Mouse (Mus musculus) 3134 (cell line): ENCODE results near the gene H2-DMb2.

Experiments
- DNase-seq: peaks from one replicate; pipeline ENCODE4 v3.0.0-alpha.2; 2011; ENCODE audit warnings: low spot score; ENCODE audit not compliant: insufficient read length; ENCODE audit errors: extremely low read depth

H2-DMb2 gene

DNA sequence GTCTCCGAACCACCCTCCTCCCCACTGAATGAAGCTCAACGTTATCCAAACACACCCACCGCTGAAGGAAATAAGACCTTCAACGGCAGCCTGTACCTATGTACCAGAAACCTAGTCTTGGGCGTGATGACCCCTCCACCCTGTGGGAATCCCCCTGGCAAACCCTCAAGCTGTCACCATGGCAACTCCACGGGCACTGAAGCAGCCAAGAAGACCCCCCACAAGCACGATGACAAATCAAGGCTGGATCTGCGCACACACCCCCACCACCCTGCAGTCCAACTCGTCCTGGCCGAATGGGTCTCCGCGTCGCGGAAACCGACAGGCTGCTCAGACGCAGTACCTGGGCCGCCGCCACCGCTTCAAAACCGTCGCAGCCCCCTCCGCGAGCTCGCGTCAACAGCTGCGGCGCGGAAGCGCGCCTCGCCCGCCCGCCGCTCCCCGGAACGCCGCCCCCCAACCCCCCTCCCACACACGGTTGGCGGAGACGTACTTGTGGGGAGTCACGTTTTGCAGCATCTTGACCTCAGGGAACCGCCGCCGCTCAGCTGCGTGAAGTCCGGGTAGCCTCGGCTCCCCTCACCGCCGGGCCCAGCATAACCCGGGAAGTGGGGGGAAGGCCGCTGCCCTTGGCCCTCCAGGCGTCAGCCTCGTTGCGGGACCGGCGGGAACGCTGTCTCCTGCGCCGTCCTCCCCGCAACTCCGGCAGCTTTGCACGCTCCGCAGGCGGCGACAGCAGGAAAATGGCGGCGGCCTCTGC, 24.8 kb upstream of the H2-DMb2 start:
- DNase-seq, result peak; percentile 67

DNA sequence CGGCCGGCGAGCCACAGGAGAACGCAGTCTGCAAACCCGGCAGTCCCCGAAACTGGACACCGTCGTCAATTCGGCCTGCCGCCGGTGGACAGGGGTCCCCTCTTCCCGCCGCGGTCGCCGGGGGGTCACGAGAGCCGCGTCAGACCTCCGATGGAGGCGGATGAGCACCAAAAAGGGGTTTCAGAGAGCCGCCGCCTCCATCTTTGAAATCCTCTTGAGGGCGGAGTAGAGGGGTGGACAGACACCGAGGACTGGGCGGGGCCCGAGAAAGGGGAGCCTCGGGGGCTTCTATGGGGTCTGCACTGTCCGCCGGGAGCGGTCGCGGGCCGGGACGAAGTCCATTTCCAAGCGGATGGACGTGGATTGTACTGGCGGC, 24.2 kb upstream of the H2-DMb2 start:
- DNase-seq, result no peak

DNA sequence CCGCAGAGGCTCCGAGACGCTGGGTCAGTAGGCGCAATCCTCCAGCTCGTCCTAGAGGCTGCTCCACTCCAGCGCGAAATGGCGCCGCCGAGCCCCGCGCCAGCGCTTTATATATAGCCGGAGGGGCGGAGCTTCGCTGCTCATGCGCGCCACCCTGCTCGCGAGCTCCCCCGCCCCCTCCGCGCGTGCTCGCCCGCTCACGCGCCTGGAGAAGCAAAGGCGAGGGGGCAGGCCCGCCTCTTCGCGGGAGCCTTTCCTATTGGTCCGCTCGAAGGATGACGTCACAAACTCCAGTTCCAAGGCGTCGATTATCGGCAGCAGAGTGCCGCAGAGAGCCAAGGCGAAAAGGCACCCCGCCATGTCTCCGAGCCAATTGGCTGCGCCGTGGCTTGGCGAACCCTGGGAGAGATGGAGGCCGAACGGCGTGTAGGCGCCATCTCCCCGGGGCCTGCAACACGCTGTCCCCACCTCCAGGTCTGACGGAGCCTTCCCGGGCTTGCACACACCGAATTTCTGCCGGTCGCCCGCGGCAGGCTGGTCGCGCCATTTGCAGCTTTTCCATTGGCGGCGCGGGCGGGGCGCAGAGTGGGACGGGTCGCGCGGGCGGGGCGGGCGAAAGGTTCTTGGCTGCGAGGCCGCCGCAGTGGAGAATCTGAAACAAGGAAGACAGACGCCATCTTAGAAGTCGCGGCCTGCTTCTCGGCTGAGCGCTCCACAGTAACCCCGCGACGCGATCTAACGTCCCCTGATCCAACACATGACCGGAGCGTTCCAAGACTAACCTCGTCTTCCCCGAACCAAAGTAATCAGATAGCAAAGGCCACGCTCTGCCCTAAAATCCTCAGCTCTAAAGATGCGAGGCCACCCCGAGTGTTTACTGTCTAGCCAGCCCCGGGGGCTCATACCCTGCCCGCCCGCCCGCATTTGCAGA, 23.6 kb upstream of the H2-DMb2 start, which contains the start of gene H2-DMa:
TSS of gene H2-DMa (plus strand) at position 293 of the 931 bp plus-strand sequence.
- peak; percentile 98 for DNase-seq

DNA sequence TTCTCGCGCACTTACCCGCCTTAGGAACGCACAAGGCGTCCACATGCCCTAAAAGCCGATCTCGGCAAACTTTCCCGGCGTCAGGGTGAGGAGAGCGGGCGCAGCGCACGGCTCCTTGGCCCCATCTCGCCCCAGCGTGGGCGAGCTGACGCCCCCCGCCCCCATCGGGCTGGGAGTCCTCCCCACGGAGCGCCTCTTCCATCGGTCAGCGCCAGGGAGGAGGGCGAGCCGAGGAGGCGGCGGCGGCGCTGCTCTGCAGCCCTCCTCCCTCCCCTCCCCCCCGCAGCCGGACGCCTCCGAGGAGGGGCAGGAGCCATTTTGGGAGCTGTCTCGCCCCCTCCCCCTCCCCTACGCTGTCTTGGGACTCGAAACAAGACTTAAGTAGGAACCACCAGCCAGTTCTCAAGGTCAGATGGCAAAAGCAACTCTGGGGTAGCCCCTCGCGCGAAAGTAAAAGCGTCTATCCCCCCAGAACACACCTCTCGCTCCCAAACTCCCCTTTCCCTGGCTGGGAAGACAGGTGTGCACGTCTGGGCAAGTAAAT, 22.9 kb upstream of the H2-DMb2 start:
- DNase-seq, result peak; percentile 86

DNA sequence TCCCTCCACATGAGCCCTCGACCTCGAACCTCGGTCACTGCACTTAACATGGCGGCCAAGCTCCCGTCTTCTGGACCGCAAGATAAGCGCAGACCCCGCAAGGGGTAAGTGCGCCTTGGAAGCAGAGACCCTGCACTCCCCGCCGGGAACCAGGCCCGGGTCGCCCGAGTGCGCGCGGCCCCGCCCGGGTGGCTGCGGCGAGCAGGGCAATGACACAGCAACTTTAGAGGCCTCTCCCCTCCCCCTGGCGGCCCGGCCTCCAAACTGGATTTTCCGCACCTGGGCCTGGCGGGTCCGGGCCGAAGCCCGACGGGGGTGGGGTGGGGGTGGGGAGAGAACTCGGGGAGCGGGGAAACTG, 22.3 kb upstream of the H2-DMb2 start:
- no peak for DNase-seq

DNA sequence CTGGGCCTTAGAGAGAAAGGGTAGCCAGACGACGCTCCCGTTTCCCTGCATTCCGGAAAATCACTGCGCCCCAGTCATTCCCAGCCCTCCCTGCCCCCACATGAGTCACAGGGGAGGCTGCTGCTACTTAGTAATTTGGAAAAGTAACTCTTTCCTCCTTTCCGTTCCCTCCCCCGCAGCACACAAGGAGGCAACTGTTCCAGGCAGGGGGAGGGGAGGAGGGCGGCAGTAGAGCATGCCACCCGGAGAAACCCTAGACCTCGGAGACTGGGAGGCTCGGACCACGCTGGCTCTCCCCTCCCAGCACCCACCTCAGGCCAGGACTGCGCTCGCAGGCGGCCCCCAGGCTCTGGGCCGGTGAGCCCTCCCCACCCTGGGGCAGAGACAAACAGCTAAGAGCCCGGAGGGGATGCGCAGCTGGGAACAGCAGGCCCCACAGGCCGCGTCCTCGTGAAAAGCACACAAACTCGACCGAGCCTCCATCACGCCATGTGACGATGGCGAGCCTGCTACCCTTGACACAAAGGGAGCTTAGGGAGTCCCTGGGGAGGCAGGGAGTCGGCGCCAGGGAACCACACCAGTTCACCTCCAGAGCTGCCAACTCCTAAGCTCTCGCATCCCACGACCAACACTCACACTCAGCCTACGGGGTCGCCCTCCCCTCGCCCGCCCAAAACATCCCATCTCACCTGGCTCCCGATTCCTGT, 21.8 kb upstream of the H2-DMb2 start:
- peak; percentile 95 for DNase-seq

DNA sequence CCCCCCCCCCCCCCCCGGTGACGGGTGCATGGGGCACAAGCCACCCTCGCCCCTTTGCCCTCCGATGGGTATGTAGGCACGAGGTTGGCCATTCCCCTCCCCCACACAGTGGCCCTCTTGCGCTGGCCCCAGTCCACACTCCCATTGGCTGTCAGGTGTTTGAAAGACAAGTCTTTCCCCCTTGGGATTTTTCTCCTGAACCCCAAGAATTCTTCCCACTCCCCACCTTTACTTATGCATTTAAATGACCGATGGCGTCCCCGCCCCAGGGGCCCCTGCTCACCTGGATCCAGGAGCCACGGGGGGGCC, 21.3 kb upstream of the H2-DMb2 start:
- no peak for DNase-seq

DNA sequence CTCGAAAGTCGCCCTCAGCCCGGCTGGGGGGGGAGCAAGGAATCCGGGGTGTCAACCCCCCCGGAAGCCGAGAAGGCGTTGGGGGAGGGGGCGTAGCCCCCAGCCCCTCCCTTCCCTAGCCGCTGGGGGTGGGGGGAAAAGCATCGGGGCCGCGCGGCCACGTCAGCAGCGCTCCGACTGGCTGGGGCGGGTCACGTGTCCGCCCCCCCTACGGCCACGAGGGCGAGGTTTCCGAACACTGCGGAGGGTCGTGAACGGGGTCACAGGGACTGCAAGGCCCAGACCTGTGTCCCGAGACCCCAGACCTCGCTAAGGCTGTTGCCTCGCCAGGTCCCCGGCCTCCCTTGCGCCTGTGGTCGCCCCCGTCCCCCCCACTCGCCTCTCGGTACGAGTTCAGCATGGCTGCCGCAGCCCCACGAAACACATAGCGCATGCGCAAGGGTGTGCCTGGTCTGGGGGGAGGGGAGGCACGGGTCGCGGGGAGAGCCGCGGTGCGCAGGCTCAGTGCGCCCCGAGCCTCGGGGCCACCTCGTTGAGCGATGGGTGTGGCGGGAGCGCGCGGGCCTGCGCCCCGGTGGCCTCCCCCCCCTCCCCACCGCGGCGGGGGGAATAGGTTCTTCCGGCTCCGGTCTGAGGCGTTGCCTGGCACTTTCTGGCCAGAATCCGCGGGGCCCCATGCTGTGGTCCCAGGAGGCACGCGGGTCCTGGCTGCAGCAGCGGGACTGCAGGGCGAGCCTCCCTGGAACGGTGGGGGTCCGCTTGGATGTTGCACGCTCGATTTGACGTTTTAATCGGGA, 20.7 kb upstream of the H2-DMb2 start, which contains the start of gene Brd2:
TSS of gene Brd2 (minus strand) at position 447 of the 797 bp plus-strand sequence.
- peak; percentile 99 for DNase-seq

DNA sequence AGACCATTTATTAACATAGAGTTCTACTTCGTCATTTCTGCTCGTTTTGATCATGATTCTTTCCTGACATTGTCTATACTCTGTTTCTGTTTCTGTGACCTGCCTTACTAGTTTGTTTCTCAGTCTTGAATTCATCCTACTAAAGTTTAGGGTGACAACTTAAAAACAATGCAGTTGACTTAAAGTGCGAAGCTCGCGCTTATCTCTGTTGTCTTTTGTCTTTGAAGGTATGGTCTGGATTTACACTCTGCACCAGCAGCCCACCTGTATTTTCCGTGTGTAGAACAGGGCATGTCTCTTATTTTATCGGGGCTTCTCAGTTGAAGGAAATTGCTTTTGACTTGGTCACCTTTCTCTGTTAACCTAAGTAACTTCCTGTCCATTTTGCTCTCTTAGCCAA, 20.0 kb upstream of the H2-DMb2 start:
- DNase-seq, result no peak

DNA sequence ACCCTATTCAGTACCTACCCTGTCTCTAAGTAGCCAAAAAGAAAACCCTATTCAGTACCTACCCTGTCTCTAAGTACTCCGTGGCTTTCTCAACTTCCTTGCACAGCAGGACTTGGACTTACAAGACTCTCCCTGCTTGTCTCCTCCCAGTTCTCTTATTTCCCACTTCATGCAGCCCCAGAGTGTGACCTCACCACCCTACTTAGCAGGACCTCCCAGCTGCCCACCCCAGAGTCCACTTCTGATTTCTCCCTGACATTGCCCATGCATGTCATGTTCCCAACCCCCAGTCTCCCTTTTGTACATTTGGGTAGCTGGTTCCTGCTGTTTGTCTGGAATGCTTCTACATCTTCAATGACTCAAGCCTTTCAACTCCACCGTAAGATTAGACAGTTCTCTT, 19.6 kb upstream of the H2-DMb2 start:
- DNase-seq, result peak; percentile 60

DNA sequence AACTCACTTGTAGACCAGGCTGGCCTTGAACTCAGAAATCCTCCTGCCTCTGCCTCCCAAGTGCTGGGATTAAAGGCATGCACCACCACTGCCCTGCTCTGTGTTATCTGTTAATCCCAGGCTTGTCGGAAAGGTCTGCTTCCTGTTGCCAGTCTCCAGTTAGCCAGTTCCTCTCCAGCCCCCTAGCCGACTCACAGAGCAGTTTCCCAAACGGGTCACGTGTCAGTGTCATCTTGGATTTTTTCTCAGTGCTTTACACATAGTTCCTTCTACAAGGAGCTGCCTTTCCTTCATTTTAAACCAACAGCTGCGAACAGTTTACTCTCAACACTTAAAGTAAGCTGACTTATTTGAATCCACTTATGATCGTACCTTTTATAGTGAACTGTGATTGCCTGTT, 18.5 kb upstream of the H2-DMb2 start:
- DNase-seq, result no peak

DNA sequence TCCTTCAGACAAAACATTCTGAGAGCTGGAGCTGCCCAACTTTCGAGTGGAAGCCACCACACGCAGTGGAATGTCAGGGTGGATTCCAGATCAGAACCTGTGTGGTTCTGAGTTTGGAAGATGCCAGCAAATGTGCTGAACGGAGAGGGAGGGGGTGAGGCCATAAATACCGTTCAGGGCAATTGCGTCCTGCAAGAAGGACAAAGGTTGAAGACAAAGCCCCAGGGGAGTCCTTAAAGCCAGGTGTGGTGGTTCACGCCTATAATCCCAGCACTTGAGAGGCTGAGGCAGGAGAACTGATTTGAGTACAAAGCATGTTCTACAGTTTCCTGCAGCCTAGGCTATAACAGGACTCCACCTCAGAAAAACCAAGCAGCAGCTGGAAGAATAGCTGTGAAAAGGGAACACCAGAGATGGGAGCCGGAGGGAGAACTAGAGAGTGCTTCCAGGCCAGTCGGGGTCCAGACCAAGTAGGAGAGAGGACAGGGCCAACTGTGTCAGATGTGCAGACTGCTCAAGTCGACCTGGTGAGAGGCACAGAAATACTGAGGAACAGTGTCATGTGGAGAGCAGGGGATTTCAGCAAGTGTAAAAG, 16.2 kb upstream of the H2-DMb2 start:
- DNase-seq, result no peak

DNA sequence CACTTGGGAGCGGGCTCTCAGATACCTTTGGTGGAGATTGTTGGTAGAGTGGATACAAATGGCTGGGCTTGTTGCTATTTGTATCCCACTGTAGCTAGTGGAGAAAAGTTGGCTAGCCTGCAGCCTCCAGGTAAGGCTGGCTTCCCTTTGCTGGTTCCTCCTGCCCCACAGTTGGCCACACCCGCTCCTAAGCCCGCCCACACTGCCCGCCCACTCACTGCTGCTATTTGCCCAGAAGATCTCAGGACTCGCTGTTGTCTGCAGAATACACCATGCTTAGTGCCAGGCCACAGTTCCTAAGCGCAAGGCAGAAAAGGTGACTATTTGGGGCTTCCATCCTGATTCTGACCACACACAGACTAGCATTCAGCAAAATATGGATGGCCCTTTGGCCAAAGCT, 15.6 kb upstream of the H2-DMb2 start:
- DNase-seq, result no peak

DNA sequence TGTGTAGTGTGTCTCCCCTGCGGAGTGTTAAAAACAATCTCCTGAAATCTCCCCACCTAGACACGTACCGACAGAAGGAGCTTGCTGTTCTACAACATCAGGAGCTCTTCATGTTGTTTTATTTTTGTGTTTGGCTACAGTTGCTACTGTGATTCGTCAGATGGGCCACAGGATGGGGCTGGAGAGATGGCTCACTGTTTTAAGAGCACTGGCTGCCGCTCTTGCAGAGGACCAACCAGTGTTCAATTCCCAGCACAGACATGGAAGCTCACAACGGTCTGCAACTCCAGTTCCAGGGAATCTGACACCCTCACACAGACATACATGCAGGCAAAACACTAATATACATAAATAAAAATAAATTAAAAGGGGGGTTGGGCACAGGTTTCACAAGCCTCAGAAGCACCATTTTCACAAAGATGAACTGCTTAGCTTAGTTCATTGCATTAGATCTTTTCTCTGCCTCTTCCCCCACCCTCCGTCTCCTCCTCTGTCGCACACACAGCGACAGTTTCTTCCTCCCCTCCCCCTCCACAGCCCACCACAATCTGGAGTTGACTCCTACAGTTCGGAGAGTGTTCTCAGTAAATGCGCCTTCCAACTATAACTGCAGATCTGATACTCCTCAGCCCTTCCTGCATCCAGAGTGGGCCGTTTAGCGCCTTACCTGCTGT, 14.7 kb upstream of the H2-DMb2 start:
- DNase-seq, result no peak

DNA sequence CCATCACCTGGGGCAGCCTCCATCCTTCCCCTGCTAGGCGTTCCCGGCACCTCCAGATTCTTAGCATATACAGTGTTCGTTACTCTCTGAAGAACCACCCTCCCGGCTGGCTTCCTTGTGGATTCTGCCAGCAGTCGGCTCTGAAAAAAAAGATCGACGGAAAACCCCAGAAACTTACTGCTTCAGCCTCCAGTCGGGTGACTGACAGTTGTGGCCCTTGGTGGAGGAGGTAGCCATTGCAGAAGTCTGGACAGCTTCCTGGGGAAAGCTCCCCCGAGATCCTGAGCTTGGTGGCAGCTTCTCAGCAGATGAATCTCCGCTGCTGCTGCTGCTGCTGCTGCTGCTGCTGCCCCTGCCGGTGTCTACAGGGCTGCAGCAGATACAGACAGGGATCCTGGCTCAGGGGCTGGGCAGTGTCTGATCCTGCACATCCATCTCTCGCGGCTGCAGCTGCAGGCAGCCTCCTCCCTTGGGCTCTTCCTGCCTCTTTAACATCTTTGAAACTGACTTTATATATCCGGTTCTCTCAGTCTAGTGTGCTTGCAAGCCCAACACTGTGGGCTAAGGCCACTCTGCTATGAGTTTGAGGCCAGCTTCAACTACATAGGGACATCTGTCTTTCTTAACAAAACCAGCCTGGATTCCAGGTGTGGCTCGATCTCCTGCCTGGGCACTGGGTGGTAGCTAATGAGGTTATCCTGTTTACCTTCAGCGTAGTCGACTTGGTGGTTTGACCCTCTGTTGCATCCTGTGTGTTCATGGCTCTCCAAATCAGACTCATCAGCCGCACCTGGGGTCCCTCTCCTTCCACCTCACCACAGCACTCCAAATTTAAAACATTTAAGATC, 13.9 kb upstream of the H2-DMb2 start:
- no peak for DNase-seq

DNA sequence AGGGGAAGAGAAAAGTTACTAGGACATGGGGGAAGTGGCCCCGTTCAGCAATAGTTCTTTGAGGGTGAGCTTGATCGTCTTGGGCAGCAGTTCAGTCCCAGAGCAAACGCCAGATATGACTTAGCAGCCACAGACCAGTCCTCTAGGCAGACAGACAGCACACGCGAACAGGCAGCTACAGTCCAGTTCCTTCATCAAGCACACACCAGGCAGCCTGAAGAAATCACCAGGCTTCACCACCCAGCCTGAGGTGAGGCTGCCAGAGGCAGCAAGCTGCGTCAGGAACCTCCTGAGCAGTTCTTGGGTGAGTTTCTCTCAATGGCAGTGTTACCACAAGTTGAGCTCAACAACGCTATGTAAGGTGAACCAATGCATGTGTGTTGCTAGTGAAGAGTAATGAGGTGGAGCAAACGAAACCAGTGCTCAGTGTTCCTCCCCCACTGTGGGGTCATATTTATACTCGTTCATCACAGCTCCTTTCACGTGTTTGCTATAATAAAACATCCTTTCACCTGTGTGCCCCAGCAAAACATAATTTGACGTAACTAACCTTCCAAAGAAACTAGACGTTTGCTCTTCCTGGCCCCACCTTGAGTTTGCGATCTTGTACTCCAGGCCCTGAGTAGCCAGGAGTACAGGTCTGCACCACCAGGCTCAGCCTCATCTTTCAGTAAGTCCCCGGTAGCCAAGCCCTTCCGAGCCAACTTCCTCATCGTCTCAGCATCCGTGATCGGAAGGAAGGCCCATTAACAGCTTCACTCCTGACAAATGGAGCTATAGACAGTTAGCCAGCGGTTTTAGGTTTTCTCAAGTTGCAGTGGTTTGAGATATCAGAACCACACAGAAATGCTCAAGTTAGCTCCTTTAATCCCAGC, 12.8 kb upstream of the H2-DMb2 start:
- no peak for DNase-seq

DNA sequence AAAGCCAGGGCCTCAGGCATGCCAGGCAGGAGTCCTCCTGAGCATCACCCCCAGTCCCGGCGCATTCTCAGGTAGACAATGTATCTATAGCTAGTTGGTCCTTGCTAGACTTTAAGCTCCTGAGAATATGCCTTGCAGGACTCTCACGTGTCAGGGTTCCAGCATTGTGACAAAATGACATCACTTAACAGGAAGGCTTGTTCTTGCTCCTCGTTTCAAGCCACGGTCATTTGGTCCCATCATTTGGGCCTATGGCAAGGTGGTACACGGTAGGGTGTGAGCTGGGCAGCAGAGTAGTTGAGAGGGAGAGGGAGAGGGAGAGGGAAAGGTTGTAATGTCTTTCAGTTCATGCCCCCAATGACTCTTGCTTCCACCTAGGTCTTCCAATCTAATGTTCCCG, 11.2 kb upstream of the H2-DMb2 start:
- no peak for DNase-seq

DNA sequence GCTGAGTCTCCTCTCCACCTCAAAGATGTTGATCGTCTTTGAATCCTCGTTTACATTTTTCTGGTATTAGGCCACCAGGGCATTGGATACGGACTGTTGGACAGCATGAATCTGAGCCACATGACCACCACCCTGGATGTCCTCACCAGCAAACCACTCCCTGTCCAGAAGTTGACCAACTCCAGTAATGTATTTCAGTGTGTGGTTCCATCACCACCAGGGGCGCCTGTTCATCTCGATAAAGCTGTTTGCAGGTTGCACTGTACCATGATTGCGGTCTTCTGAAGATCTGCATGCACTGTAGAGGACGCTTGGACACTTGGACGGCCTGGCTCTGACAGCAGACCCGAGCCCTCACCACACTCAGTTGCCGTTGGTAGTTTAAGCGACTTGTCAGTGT, 9.8 kb upstream of the H2-DMb2 start:
- no peak for DNase-seq
